Mouse (Mus musculus): ENCODE data around the gene Gm45062. TPM values are rescaled to one million over a fixed set of nuclear protein-coding genes. Genes with fewer than 3 reads are reported as not detected.

Gene Gm45062
- total and polyA plus RNA-seq, 2 experiments from 2014 or later = 2.5 to 8.1 TPM

- TF ChIP-seq CTCF (IDR thresholded peaks at IDR 0.05) = no peak
- ATAC-seq (ENCODE audit: low FRiP score) = no peak
- no peak for DNase-seq (ENCODE audit: low spot score)
- Histone ChIP-seq H3K4me1 (ENCODE audit: insufficient read depth, low read length) (no peaks in the 10 kb centered on the region), H3K4me3 (ENCODE audit: low read depth, low read length) (no peak overlapping the region), H3K27ac (ENCODE audit: low read depth, low read length) (no peak overlapping the region), H3K9me3 (ENCODE audit: low read length) (no peaks in the 10 kb centered on the region), H3K9ac (replicated peaks; ENCODE audit: low read length, poor library complexity, severe bottlenecking) (no peak overlapping the region), H3K4me2 (ENCODE audit: low read depth, low read length, poor library complexity, severe bottlenecking) (no peak overlapping the region), H3K36me3 (ENCODE audit: insufficient read depth, low read length) (no peaks in the 10 kb centered on the region), H3K27me3 (ENCODE audit: insufficient read depth, low read length) (no peaks in the 10 kb centered on the region)
Observed at GRCm38 (mm10) chr6:8394044-8394443, 134.8 kb downstream of the Gm45062 start.

GRCm38 (mm10) chr6:8395061-8395460 is 135.8 kb downstream of the Gm45062 start:
- 29% methylated on average over 4 of the region's 4 CpGs for whole genome bisulfite sequencing
- DNase-seq (ENCODE audit: low spot score) (no peak), ATAC-seq (ENCODE audit: low FRiP score) (no peak)
- Histone ChIP-seq H3K9me3 (ENCODE audit: low read length) (no peaks in the 10 kb centered on the region), H3K36me3 (ENCODE audit: insufficient read depth, low read length) (no peaks in the 10 kb centered on the region), H3K4me1 (ENCODE audit: insufficient read depth, low read length) (no peaks in the 10 kb centered on the region), H3K4me3 (ENCODE audit: low read depth, low read length) (no peak overlapping the region), H3K4me2 (ENCODE audit: low read depth, low read length, poor library complexity, severe bottlenecking) (no peak overlapping the region), H3K27ac (ENCODE audit: low read depth, low read length) (no peak overlapping the region), H3K9ac (replicated peaks; ENCODE audit: low read length, poor library complexity, severe bottlenecking) (no peak overlapping the region), H3K27me3 (ENCODE audit: insufficient read depth, low read length) (no peaks in the 10 kb centered on the region)
- TF ChIP-seq CTCF (IDR thresholded peaks at IDR 0.05) = no peak

- 82% methylated on average over 7 of the region's 7 CpGs for WGBS
- H3K9ac ChIP-seq (replicated peaks; ENCODE audit: low read length, poor library complexity, severe bottlenecking) = no peak overlapping the region
- ATAC-seq (ENCODE audit: low FRiP score) = no peak
- no peak for DNase-seq (ENCODE audit: low spot score)
- no peaks in the 10 kb centered on the region for H3K4me1 ChIP-seq (ENCODE audit: insufficient read depth, low read length)
- no peak overlapping the region for H3K4me3 ChIP-seq (ENCODE audit: low read depth, low read length)
- H3K27me3 ChIP-seq (ENCODE audit: insufficient read depth, low read length) = no peaks in the 10 kb centered on the region
- no peaks in the 10 kb centered on the region for H3K36me3 ChIP-seq (ENCODE audit: insufficient read depth, low read length)
- H3K27ac ChIP-seq (ENCODE audit: low read depth, low read length) = no peak overlapping the region
- TF ChIP-seq CTCF (IDR thresholded peaks at IDR 0.05) = no peak
- no peak overlapping the region for H3K4me2 ChIP-seq (ENCODE audit: low read depth, low read length, poor library complexity, severe bottlenecking)
- no peaks in the 10 kb centered on the region for H3K9me3 ChIP-seq (ENCODE audit: low read length)
Observed at GRCm38 (mm10) chr6:8397252-8397651, 138.0 kb downstream of the Gm45062 start.

GRCm38 (mm10) chr6:8399710-8400109 is 140.5 kb downstream of the Gm45062 start:
- Histone ChIP-seq H3K36me3 (ENCODE audit: insufficient read depth, low read length) (peaks cover 7% of the 10 kb centered on the region), H3K9ac (replicated peaks; ENCODE audit: low read length, poor library complexity, severe bottlenecking) (no peak overlapping the region), H3K4me1 (ENCODE audit: insufficient read depth, low read length) (no peaks in the 10 kb centered on the region), H3K9me3 (ENCODE audit: low read length) (no peaks in the 10 kb centered on the region), H3K27ac (ENCODE audit: low read depth, low read length) (no peak overlapping the region), H3K27me3 (ENCODE audit: insufficient read depth, low read length) (no peaks in the 10 kb centered on the region), H3K4me2 (ENCODE audit: low read depth, low read length, poor library complexity, severe bottlenecking) (no peak overlapping the region), H3K4me3 (ENCODE audit: low read depth, low read length) (no peak overlapping the region)
- DNase-seq (ENCODE audit: low spot score) (no peak), ATAC-seq (ENCODE audit: low FRiP score) (no peak)
- WGBS = 56% methylated on average over 1 of the region's 1 CpGs
- no peak for TF ChIP-seq CTCF (IDR thresholded peaks at IDR 0.05)

- no peaks in the 10 kb centered on the region for H3K9me3 ChIP-seq (ENCODE audit: low read length)
- no peak overlapping the region for H3K4me3 ChIP-seq (ENCODE audit: low read depth, low read length)
- ATAC-seq (ENCODE audit: low FRiP score) (no peak), DNase-seq (ENCODE audit: low spot score) (no peak)
- H3K36me3 ChIP-seq (ENCODE audit: insufficient read depth, low read length) = peaks cover 7% of the 10 kb centered on the region
- no peaks in the 10 kb centered on the region for H3K27me3 ChIP-seq (ENCODE audit: insufficient read depth, low read length)
- H3K4me1 ChIP-seq (ENCODE audit: insufficient read depth, low read length) = no peaks in the 10 kb centered on the region
- 88% methylated on average over 5 of the region's 5 CpGs for WGBS
- H3K9ac ChIP-seq (replicated peaks; ENCODE audit: low read length, poor library complexity, severe bottlenecking) = no peak overlapping the region
- H3K4me2 ChIP-seq (ENCODE audit: low read depth, low read length, poor library complexity, severe bottlenecking) = no peak overlapping the region
- no peak for TF ChIP-seq CTCF (IDR thresholded peaks at IDR 0.05)
- H3K27ac ChIP-seq (ENCODE audit: low read depth, low read length) = no peak overlapping the region
Observed at GRCm38 (mm10) chr6:8403127-8403526, 143.9 kb downstream of the Gm45062 start.

- DNase-seq (ENCODE audit: low spot score) (no peak), ATAC-seq (ENCODE audit: low FRiP score) (no peak)
- Histone ChIP-seq H3K27me3 (ENCODE audit: insufficient read depth, low read length) (no peaks in the 10 kb centered on the region), H3K9ac (replicated peaks; ENCODE audit: low read length, poor library complexity, severe bottlenecking) (no peak overlapping the region), H3K4me3 (ENCODE audit: low read depth, low read length) (no peak overlapping the region), H3K9me3 (ENCODE audit: low read length) (no peaks in the 10 kb centered on the region), H3K4me1 (ENCODE audit: insufficient read depth, low read length) (no peaks in the 10 kb centered on the region), H3K36me3 (ENCODE audit: insufficient read depth, low read length) (peaks cover 7% of the 10 kb centered on the region), H3K4me2 (ENCODE audit: low read depth, low read length, poor library complexity, severe bottlenecking) (no peak overlapping the region), H3K27ac (ENCODE audit: low read depth, low read length) (no peak overlapping the region)
- TF ChIP-seq CTCF (IDR thresholded peaks at IDR 0.05) = no peak
- 89% methylated on average over 5 of the region's 5 CpGs for WGBS
Observed at GRCm38 (mm10) chr6:8405844-8406243, 146.6 kb downstream of the Gm45062 start.

All from midbrain, postnatal 0 days (tissue).